8 mouse cellular contexts compared by ENCODE assay signal in genomic region chr11:93987625-93988327, GRCm38 (mm10). TPM values are rescaled to one million over a fixed set of nuclear protein-coding genes. Genes with fewer than 3 reads are reported as not detected.
DNase-seq lines count a peak whose midpoint lies in the region; ATAC-seq and TF ChIP-seq lines count a peak whose summit lies in the region.

No protein-coding gene starts in this region.

- no peaks in the 10 kb centered on the region for H3K36me3 ChIP-seq in embryonic facial prominence, embryonic 15.5 days
- no peaks in the 10 kb centered on the region for H3K36me3 ChIP-seq in kidney, adult 2 months (ENCODE audit: control insufficient read depth, insufficient read depth, low read length)
- H3K36me3 ChIP-seq in hindbrain, embryonic 12.5 days: no peaks in the 10 kb centered on the region

- H3K4me1 ChIP-seq in embryonic facial prominence, embryonic 15.5 days: no peaks in the 10 kb centered on the region
- H3K4me1 ChIP-seq in kidney, adult 2 months (ENCODE audit: control insufficient read depth, insufficient read depth, low read length): peaks cover 16% of the 10 kb centered on the region
- peaks cover 3% of the 10 kb centered on the region; the same call in 1 of the 2 replicates for H3K4me1 ChIP-seq in olfactory bulb, adult 2 months (ENCODE audit: control insufficient read depth, insufficient read depth, low read length)
- H3K4me1 ChIP-seq in hindbrain, embryonic 12.5 days: no peaks in the 10 kb centered on the region

- no peaks in the 10 kb centered on the region for H3K9me3 ChIP-seq in embryonic facial prominence, embryonic 15.5 days (replicated peaks)
- no peaks in the 10 kb centered on the region for H3K9me3 ChIP-seq in hindbrain, embryonic 12.5 days (replicated peaks)

- H3K4me2 ChIP-seq in embryonic facial prominence, embryonic 15.5 days (replicated peaks): no peak overlapping the region
- no peak overlapping the region for H3K4me2 ChIP-seq in hindbrain, embryonic 12.5 days (replicated peaks)

- H3K27me3 ChIP-seq in embryonic facial prominence, embryonic 15.5 days: no peaks in the 10 kb centered on the region
- H3K27me3 ChIP-seq in kidney, adult 2 months (replicated peaks; ENCODE audit: control insufficient read depth, insufficient read depth, low read length): no peaks in the 10 kb centered on the region
- H3K27me3 ChIP-seq in hindbrain, embryonic 12.5 days: peaks cover 2% of the 10 kb centered on the region; the same call in 1 of the 2 replicates

- no peak for TF ChIP-seq POLR2A in kidney, adult 2 months (IDR thresholded peaks at IDR 0.05; ENCODE audit: low read depth, low read length)
- TF ChIP-seq POLR2A in olfactory bulb, adult 2 months (IDR thresholded peaks at IDR 0.05; ENCODE audit: insufficient read depth, low read depth, low read length): no peak

- H3K27ac ChIP-seq in embryonic facial prominence, embryonic 15.5 days (replicated peaks): peak overlapping the region; percentile 79
- peak overlapping the region; percentile 94 for H3K27ac ChIP-seq in kidney, adult 2 months (ENCODE audit: insufficient read depth, low read depth, low read length)
- 0 out of 2 replicates have a peak overlapping the region, but pooled peaks have one; percentile 22 for H3K27ac ChIP-seq in olfactory bulb, adult 2 months (ENCODE audit: insufficient read depth, low read depth, low read length)
- H3K27ac ChIP-seq in hindbrain, embryonic 12.5 days: no peak overlapping the region

- no peak overlapping the region for H3K4me3 ChIP-seq in embryonic facial prominence, embryonic 15.5 days (replicated peaks)
- no peak overlapping the region for H3K4me3 ChIP-seq in kidney, adult 2 months (ENCODE audit: insufficient read depth, low read depth, low read length)
- H3K4me3 ChIP-seq in olfactory bulb, adult 2 months (ENCODE audit: insufficient read depth, low read depth, low read length): no peak overlapping the region
- H3K4me3 ChIP-seq in hindbrain, embryonic 12.5 days: no peak overlapping the region

- peak; percentile 23 for DNase-seq in kidney, adult 11 months
- no peak for DNase-seq in kidney, postnatal 10 days
- peak; percentile 74 for DNase-seq in kidney, adult 2 months
- no peak for DNase-seq in cerebellum, postnatal 25 days
- no peak for DNase-seq in thymus, adult 18-20 months

- no peak for ATAC-seq in embryonic facial prominence, embryonic 15.5 days (ENCODE audit: insufficient number of reproducible peaks, low FRiP score, low TSS enrichment, low read depth)
- no peak for ATAC-seq in hindbrain, embryonic 12.5 days (ENCODE audit: low FRiP score)

- WGBS in embryonic facial prominence, embryonic 15.5 days: 59% methylated on average over 8 of the region's 8 CpGs
- WGBS in kidney, adult 2 months: 44% methylated on average over 8 of the region's 8 CpGs
- 56% methylated on average over 8 of the region's 8 CpGs for WGBS in olfactory bulb, adult 2 months
- 71% methylated on average over 8 of the region's 8 CpGs for WGBS in hindbrain, embryonic 12.5 days

- no peak overlapping the region for H3K9ac ChIP-seq in embryonic facial prominence, embryonic 15.5 days
- no peak overlapping the region for H3K9ac ChIP-seq in hindbrain, embryonic 12.5 days

- TF ChIP-seq CTCF in kidney, adult 2 months (conservative IDR thresholded peaks at IDR 0.05; ENCODE audit: insufficient read depth, insufficient read length, low read depth, low read length): no peak
- TF ChIP-seq CTCF in olfactory bulb, adult 2 months (IDR thresholded peaks at IDR 0.05; ENCODE audit: insufficient read depth, low read depth, low read length): no peak

RNA-seq across cellular contexts. Expression of gene Spag9, which starts 8.1 kb away (rescaled TPM):
- 43.4 and 51.5 TPM in 2 replicates for polyA plus RNA-seq in embryonic facial prominence, embryonic 15.5 days (2015; fragmentation: Nextera tagmentation; extraction: Ambion mirVana)
- 19.1 and 24.6 TPM in 2 replicates for polyA plus RNA-seq in kidney, adult 2 months (2012; rRNA removed)
- 93.3 and 117 TPM in 2 replicates for polyA plus RNA-seq in olfactory bulb, adult 2 months (2012; ENCODE audit: insufficient read depth, insufficient read length, low replicate concordance, missing spikeins)
- polyA plus RNA-seq in hindbrain, embryonic 12.5 days (2016; fragmentation: Nextera tagmentation; extraction: Ambion mirVana): 119 and 123 TPM in 2 replicates

RNA-seq across cellular contexts. Expression of gene Nme1, which starts 19.5 kb away (rescaled TPM):
- 107 and 127 TPM in 2 replicates for polyA plus RNA-seq in embryonic facial prominence, embryonic 15.5 days (2015; fragmentation: Nextera tagmentation; extraction: Ambion mirVana)
- 158 and 178 TPM in 2 replicates for polyA plus RNA-seq in kidney, adult 2 months (2012; rRNA removed)
- polyA plus RNA-seq in olfactory bulb, adult 2 months (2012; ENCODE audit: insufficient read depth, insufficient read length, low replicate concordance, missing spikeins): not detected in 2 replicates
- polyA plus RNA-seq in hindbrain, embryonic 12.5 days (2016; fragmentation: Nextera tagmentation; extraction: Ambion mirVana): 172 and 210 TPM in 2 replicates

RNA-seq across cellular contexts. Expression of gene Gm20390, which starts 19.7 kb away (rescaled TPM):
- 322 TPM in 2 replicates for polyA plus RNA-seq in embryonic facial prominence, embryonic 15.5 days (2015; fragmentation: Nextera tagmentation; extraction: Ambion mirVana)
- 45.1 and 88.3 TPM in 2 replicates for polyA plus RNA-seq in kidney, adult 2 months (2012; rRNA removed)
- not detected in 2 replicates for polyA plus RNA-seq in olfactory bulb, adult 2 months (2012; ENCODE audit: insufficient read depth, insufficient read length, low replicate concordance, missing spikeins)
- 327 and 355 TPM in 2 replicates for polyA plus RNA-seq in hindbrain, embryonic 12.5 days (2016; fragmentation: Nextera tagmentation; extraction: Ambion mirVana)

RNA-seq across cellular contexts. Expression of gene Nme2, which starts 31.7 kb away (rescaled TPM):
- polyA plus RNA-seq in embryonic facial prominence, embryonic 15.5 days (2015; fragmentation: Nextera tagmentation; extraction: Ambion mirVana): 297 and 323 TPM in 2 replicates
- polyA plus RNA-seq in kidney, adult 2 months (2012; rRNA removed): 380 and 386 TPM in 2 replicates
- polyA plus RNA-seq in olfactory bulb, adult 2 months (2012; ENCODE audit: insufficient read depth, insufficient read length, low replicate concordance, missing spikeins): not detected in 2 replicates
- polyA plus RNA-seq in hindbrain, embryonic 12.5 days (2016; fragmentation: Nextera tagmentation; extraction: Ambion mirVana): 118 and 124 TPM in 2 replicates

Comparison
In these comparisons a context has a peak if more than half of its experiments do, and no peak if none do; other contexts are left out.
1. DNase-seq: peak in kidney, adult 11 months (single experiment) and kidney, adult 2 months (single experiment); none in kidney, postnatal 10 days (single experiment), cerebellum, postnatal 25 days (0 of 2) and thymus, adult 18-20 months (0 of 2).
2. RNA of gene Gm20390, which starts 19.7 kb away (polyA plus RNA-seq): 327 to 355 TPM in hindbrain, embryonic 12.5 days, 322 TPM in embryonic facial prominence, embryonic 15.5 days and 45.1 to 88.3 TPM in kidney, adult 2 months; not detected in olfactory bulb, adult 2 months; every median in the first group is over 10 times any median in the second.